Mouse (Mus musculus) MEL (cell line): Measurements from ENCODE around the gene Rftn2. TPM values are rescaled to one million over a fixed set of nuclear protein-coding genes. Genes with fewer than 3 reads are reported as not detected.

Experiments used
- DNase-seq: peaks from one replicate; pipeline ENCODE4 v3.0.0; 2011; ENCODE audit warnings: low read depth, low spot score
- H3K27ac ChIP-seq: 2 replicates; pipeline ENCODE4 v1.5.1; 2012; ENCODE audit warnings: low read depth, mild to moderate bottlenecking, control low read depth, low read length, moderate library complexity; ENCODE audit not compliant: control insufficient read depth
- H3K27me3 ChIP-seq, 2 experiments: fragments of 150-350 bp in 1 of 2; sonication (generic) in 1 of 2; 2 replicates each; pipeline ENCODE4 v1.6.1; 2012; ENCODE audit warnings: low read length in 2 of 2, mild to moderate bottlenecking in 2 of 2, improper control_type of control experiment in 1 of 2, moderate library complexity in 1 of 2; ENCODE audit not compliant: insufficient read depth in 2 of 2, control insufficient read depth in 1 of 2
- H3K36me3 ChIP-seq, 2 experiments: 2 replicates each; pipeline ENCODE4 v1.6.1; 2012 to 2014; ENCODE audit warnings: low read length in 2 of 2, improper control_type of control experiment in 1 of 2, inconsistent platforms in 1 of 2, mild to moderate bottlenecking in 1 of 2; ENCODE audit not compliant: insufficient read depth in 2 of 2, control insufficient read depth in 1 of 2
- H3K4me1 ChIP-seq, 2 experiments: fragments of 150-350 bp in 1 of 2; sonication (generic) in 1 of 2; 2 replicates each; pipeline ENCODE4 v1.6.1; 2012; ENCODE audit warnings: low read length in 2 of 2, improper control_type of control experiment in 1 of 2, mild to moderate bottlenecking in 1 of 2; ENCODE audit not compliant: insufficient read depth in 2 of 2, control insufficient read depth in 1 of 2
- H3K4me3 ChIP-seq, 2 experiments: fragments of 150-350 bp in 1 of 2; sonication (generic) in 1 of 2; 2 replicates each; pipeline ENCODE4 v1.5.1; 2012; ENCODE audit warnings: low read depth in 2 of 2, low read length in 2 of 2, mild to moderate bottlenecking in 2 of 2, moderate library complexity in 2 of 2, control low read depth in 1 of 2, improper control_type of control experiment in 1 of 2; ENCODE audit not compliant: control insufficient read depth in 1 of 2, insufficient read depth in 1 of 2
- H3K79me2 ChIP-seq: 2 replicates; pipeline ENCODE4 v1.6.1; 2012; ENCODE audit warnings: mild to moderate bottlenecking, low read length, moderate library complexity; ENCODE audit not compliant: control insufficient read depth, poor library complexity, insufficient read depth
- H3K9ac ChIP-seq: 2 replicates; pipeline ENCODE4 v1.6.1; 2012; ENCODE audit warnings: low read depth, mild to moderate bottlenecking, control low read depth, low read length, moderate library complexity; ENCODE audit not compliant: control insufficient read depth, poor library complexity, severe bottlenecking
- H3K9me3 ChIP-seq: fragments of 150-350 bp; sonication (generic); replicated peaks from 2 replicates; pipeline ENCODE4 v1.6.1; 2012; ENCODE audit warnings: mild to moderate bottlenecking, low read length, improper control_type of control experiment, moderate library complexity; ENCODE audit not compliant: insufficient read depth
- CHD1 ChIP-seq: IDR thresholded peaks from 2 replicates; pipeline ENCODE4 v1.6.1; 2012; ENCODE audit warnings: low read depth, mild to moderate bottlenecking, inconsistent platforms, low read length, improper control_type of control experiment
- CTCF ChIP-seq, 3 experiments: IDR thresholded peaks in 2 of 3; conservative IDR thresholded peaks in 1 of 3; 2 replicates each; pipeline ENCODE4 v1.5.1; 2011 to 2012; ENCODE audit warnings: low read length in 3 of 3, low read depth in 2 of 3, mild to moderate bottlenecking in 2 of 3, improper control_type of control experiment in 1 of 3, inconsistent platforms in 1 of 3, mixed read lengths in 1 of 3, moderate library complexity in 1 of 3; ENCODE audit not compliant: control insufficient read depth in 1 of 3, insufficient read depth in 1 of 3, poor library complexity in 1 of 3, severe bottlenecking in 1 of 3
- E2F4 ChIP-seq: IDR thresholded peaks from 2 replicates; pipeline ENCODE4 v1.6.1; 2011; ENCODE audit warnings: low read depth, low read length, improper control_type of control experiment, borderline replicate concordance
- ELF1 ChIP-seq: IDR thresholded peaks from 2 replicates; pipeline ENCODE4 v1.6.1; 2014; ENCODE audit warnings: low read depth, mild to moderate bottlenecking, inconsistent platforms, low read length, improper control_type of control experiment, moderate library complexity
- ETS1 ChIP-seq: IDR thresholded peaks from 2 replicates; pipeline ENCODE4 v1.6.1; 2012; ENCODE audit warnings: low read depth, mild to moderate bottlenecking, inconsistent platforms, low read length, improper control_type of control experiment, moderate library complexity
- HCFC1 ChIP-seq: IDR thresholded peaks from 2 replicates; pipeline ENCODE4 v1.6.1; 2012; ENCODE audit warnings: low read depth, mild to moderate bottlenecking, inconsistent platforms, low read length, improper control_type of control experiment, moderate library complexity
- KAT2A ChIP-seq: conservative IDR thresholded peaks from 2 replicates; pipeline ENCODE4 v1.6.1; 2012; ENCODE audit warnings: low read depth, low read length, improper control_type of control experiment, inconsistent platforms
- MAFK ChIP-seq: IDR thresholded peaks from 2 replicates; pipeline ENCODE4 v1.6.1; 2011; ENCODE audit warnings: low read depth, mild to moderate bottlenecking, low read length, improper control_type of control experiment, borderline replicate concordance
- MAX ChIP-seq: IDR thresholded peaks from 2 replicates; pipeline ENCODE4 v1.6.1; 2011; ENCODE audit warnings: low read length, improper control_type of control experiment
- MAZ ChIP-seq: IDR thresholded peaks from 2 replicates; pipeline ENCODE4 v1.6.1; 2012; ENCODE audit warnings: low read depth, mild to moderate bottlenecking, inconsistent platforms, low read length, improper control_type of control experiment
- MXI1 ChIP-seq: IDR thresholded peaks from 2 replicates; pipeline ENCODE4 v1.6.1; 2011; ENCODE audit warnings: mild to moderate bottlenecking, low read depth, low read length, improper control_type of control experiment
- MYB ChIP-seq: IDR thresholded peaks from 2 replicates; pipeline ENCODE4 v1.6.1; 2011; ENCODE audit warnings: mild to moderate bottlenecking, low read depth, low read length, improper control_type of control experiment
- NELFE ChIP-seq: IDR thresholded peaks from 2 replicates; pipeline ENCODE4 v1.6.1; 2011; ENCODE audit warnings: low read depth, low read length, improper control_type of control experiment
- POLR2A ChIP-seq, 2 experiments: IDR thresholded peaks; 2 replicates each; pipeline ENCODE4 v1.6.1; 2011 to 2012; ENCODE audit warnings: low read length in 2 of 2, mild to moderate bottlenecking in 2 of 2, control low read depth in 1 of 2, improper control_type of control experiment in 1 of 2, low read depth in 1 of 2, moderate library complexity in 1 of 2; ENCODE audit not compliant: control insufficient read depth in 1 of 2, insufficient read depth in 1 of 2, poor library complexity in 1 of 2
- POLR2AphosphoS2 ChIP-seq: IDR thresholded peaks from 2 replicates; pipeline ENCODE4 v1.6.1; 2011; ENCODE audit warnings: low read length, improper control_type of control experiment
- SIN3A ChIP-seq: IDR thresholded peaks from 2 replicates; pipeline ENCODE4 v1.6.1; 2012; ENCODE audit warnings: low read length, improper control_type of control experiment, inconsistent platforms
- SMC3 ChIP-seq: IDR thresholded peaks from 2 replicates; pipeline ENCODE4 v1.6.1; 2011; ENCODE audit warnings: low read depth, low read length, improper control_type of control experiment
- TAL1 ChIP-seq: IDR thresholded peaks from 2 replicates; pipeline ENCODE4 v1.6.1; 2012; ENCODE audit warnings: mild to moderate bottlenecking, inconsistent platforms, low read length, moderate library complexity, mixed read lengths
- TBP ChIP-seq: IDR thresholded peaks from 2 replicates; pipeline ENCODE4 v1.8.0; 2011; ENCODE audit warnings: low read depth, low read length, improper control_type of control experiment
- TCF12 ChIP-seq: IDR thresholded peaks from 2 replicates; pipeline ENCODE4 v1.6.1; 2014; ENCODE audit warnings: low read depth, mild to moderate bottlenecking, inconsistent platforms, low read length, improper control_type of control experiment, moderate library complexity
- USF1 ChIP-seq: IDR thresholded peaks from 2 replicates; pipeline ENCODE4 v1.6.1; 2014; ENCODE audit warnings: low read depth, mild to moderate bottlenecking, inconsistent platforms, low read length, improper control_type of control experiment, moderate library complexity
- USF2 ChIP-seq, 2 experiments: IDR thresholded peaks; 2 replicates each; pipeline ENCODE4 v1.6.1; 2011 to 2012; ENCODE audit warnings: improper control_type of control experiment in 2 of 2, low read length in 2 of 2, borderline replicate concordance in 1 of 2, inconsistent platforms in 1 of 2, low read depth in 1 of 2, mild to moderate bottlenecking in 1 of 2; ENCODE audit not compliant: insufficient read depth in 1 of 2
- ZKSCAN1 ChIP-seq: IDR thresholded peaks from 2 replicates; pipeline ENCODE4 v1.6.1; 2012; ENCODE audit warnings: low read depth, mild to moderate bottlenecking, inconsistent platforms, low read length, improper control_type of control experiment, moderate library complexity
- ZMIZ1 ChIP-seq: IDR thresholded peaks from 2 replicates; pipeline ENCODE4 v1.6.1; 2012; ENCODE audit warnings: low read depth, mild to moderate bottlenecking, inconsistent platforms, low read length, improper control_type of control experiment, moderate library complexity
- ZNF384 ChIP-seq: IDR thresholded peaks from 2 replicates; pipeline ENCODE4 v1.6.1; 2012; ENCODE audit warnings: low read depth, mild to moderate bottlenecking, inconsistent platforms, low read length, improper control_type of control experiment
- polyA plus RNA-seq, 2 experiments: library from polyadenylated mRNA; stranded (reverse) in 1 of 2; unstranded in 1 of 2; fragments of >175 nt in 1 of 2; fragments of >200 nt in 1 of 2; gene quantifications; 2 replicates each; pipeline versions ENCODE4 v1.2.1 to v1.2.4; 2012; ENCODE audit warnings: low replicate concordance in 2 of 2, low read depth in 1 of 2; ENCODE audit not compliant: insufficient read length in 2 of 2, insufficient read depth in 1 of 2, missing spikeins in 1 of 2
- total RNA-seq: library from RNA; depleted of rRNA; stranded (reverse); fragments of 300-350 nt; gene quantifications from 2 replicates; pipeline ENCODE4 v1.2.3, GENCODE M21; 2012

Gene Rftn2
- total and polyA plus RNA-seq, 3 experiments: 0.01 TPM; not detected in 2

DNA sequence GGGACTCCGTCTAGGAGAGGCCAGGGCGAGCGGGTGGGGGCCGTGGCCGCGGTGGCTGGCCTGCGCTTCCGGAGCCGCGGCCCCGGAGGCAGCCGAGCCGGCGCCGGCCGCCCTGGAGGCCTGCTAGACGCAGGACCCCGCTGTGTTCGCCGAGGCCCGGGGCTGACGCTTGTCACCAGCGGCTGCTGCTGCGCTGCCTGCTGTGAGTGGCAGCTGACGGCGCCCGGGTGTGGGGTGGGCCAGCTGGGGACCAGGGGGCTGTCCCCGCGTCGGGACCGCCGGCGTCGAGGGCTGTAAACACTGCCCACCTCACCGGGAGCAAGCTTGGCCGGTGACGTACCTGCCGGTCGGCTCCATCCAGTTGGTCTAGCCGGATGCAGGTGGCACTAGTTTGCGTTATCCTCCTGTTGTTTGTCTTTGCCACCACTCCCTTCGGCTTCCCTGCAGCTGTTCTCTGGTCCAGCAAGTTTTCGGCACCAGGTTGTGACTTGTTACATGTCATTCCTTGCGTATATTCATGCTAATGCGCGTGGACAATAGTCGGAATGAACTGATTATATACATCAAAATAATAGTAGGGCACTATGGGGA lies 95.1 kb downstream of the Rftn2 start (continued):
- TF ChIP-seq USF2 (IDR thresholded peaks at IDR 0.05; ENCODE audit: borderline replicate concordance in 1 of 2, insufficient read depth in 1 of 2, low read depth in 1 of 2, low read length in 2 of 2): no peak
- no peak for TF ChIP-seq KAT2A
- TF ChIP-seq ELF1: no peak
- no peak for TF ChIP-seq POLR2AphosphoS2
- TF ChIP-seq CTCF (IDR thresholded peaks at IDR 0.05 in 2 of 3, conservative IDR thresholded peaks at IDR 0.05 in 1 of 3; ENCODE audit: control insufficient read depth in 1 of 3, insufficient read depth in 1 of 3, low read depth in 2 of 3, low read length in 3 of 3, poor library complexity in 1 of 3, severe bottlenecking in 1 of 3): no peak
- TF ChIP-seq USF1: no peak
- no peak for TF ChIP-seq E2F4
- TF ChIP-seq ZKSCAN1: no peak
- no peak for TF ChIP-seq MAFK
- TF ChIP-seq CHD1: 0 out of 2 replicates have a peak, but pooled peaks have one; percentile 36
- TF ChIP-seq MYB: no peak
- TF ChIP-seq, all 39 proteins: peak for 4

DNA sequence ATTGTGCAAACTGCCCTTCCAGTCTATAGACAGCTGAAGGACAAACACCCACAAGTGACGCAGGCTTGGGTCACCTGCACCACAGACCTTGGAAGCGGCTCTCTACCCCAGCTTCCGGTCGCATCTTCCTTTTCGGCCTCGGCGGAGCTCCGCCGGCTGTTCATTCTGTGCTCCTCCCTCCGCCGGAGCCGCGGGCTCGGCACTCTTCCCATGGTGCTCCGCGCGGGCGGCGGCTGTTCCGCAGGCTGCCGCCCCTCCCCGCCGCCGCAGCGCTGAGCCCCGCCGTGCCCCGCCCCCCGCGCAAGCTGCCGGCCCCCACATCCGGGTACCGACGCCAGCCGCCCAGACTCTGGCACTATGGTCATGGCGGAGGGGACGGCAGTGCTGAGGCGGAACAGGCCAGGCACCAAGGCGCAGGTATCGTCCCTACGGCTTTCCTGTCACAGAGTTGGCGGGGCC lies 95.6 kb downstream of the Rftn2 start, which contains the start of gene Mob4:
Gene Mob4 (plus strand): TSS at position 289 of the 459 bp plus-strand sequence.
- Histone ChIP-seq H3K79me2 (peaks cover 38% of the 10 kb centered on the region), H3K36me3 (peaks cover 2 to 27% of the 10 kb centered on the region in 2 experiments; a peak in 3 of 4 replicates), H3K27ac (peak within 1 kb of the TSS; percentile 94), H3K9ac (peak within 1 kb of the TSS; percentile 98), H3K4me1 (peaks cover 0 to 16% of the 10 kb centered on the region in 2 experiments; a peak in 3 of 4 replicates), H3K27me3 (no peaks in the 10 kb centered on the region), H3K4me3 (peak within 1 kb of the TSS; percentile 85 to 99), H3K9me3 (no peaks in the 10 kb centered on the region)
- DNase-seq: peak; percentile 94
- TF ChIP-seq TAL1 (no peak), ELF1 (peak; percentile 73), MAX (no peak), NELFE (peak; percentile 75), KAT2A (peak; percentile 44; the same call in 1 of the 2 replicates), TBP (peak; percentile 87), ZNF384 (no peak), MAFK (no peak), HCFC1 (peak; percentile 82), TCF12 (no peak), SMC3 (no peak), CTCF (IDR thresholded peaks at IDR 0.05 in 2 of 3, conservative IDR thresholded peaks at IDR 0.05 in 1 of 3; ENCODE audit: control insufficient read depth in 1 of 3, insufficient read depth in 1 of 3, low read depth in 2 of 3, low read length in 3 of 3, poor library complexity in 1 of 3, severe bottlenecking in 1 of 3) (0 out of 6 replicates have a peak, but pooled peaks of 1 of the 3 experiments have one; percentile 9), ZMIZ1 (peak; percentile 47; the same call in 1 of the 2 replicates), ETS1 (peak; percentile 71), MAZ (peak; percentile 89), MXI1 (peak; percentile 64), SIN3A (0 out of 2 replicates have a peak, but pooled peaks have one; percentile 78), POLR2AphosphoS2 (peak; percentile 64; the same call in 1 of the 2 replicates), POLR2A (IDR thresholded peaks at IDR 0.05; ENCODE audit: control insufficient read depth in 1 of 2, insufficient read depth in 1 of 2, low read depth in 1 of 2, low read length in 2 of 2, poor library complexity in 1 of 2) (peak; percentile 81 to 89; a peak in 3 of 4 replicates)
